Mouse (Mus musculus) gastrocnemius, postnatal 14 days (tissue): ENCODE measurements around the gene Cdkn2c. TPM values are rescaled to one million over a fixed set of nuclear protein-coding genes. Genes with fewer than 3 reads are reported as not detected.

Experiments
- total RNA-seq, 2 experiments: library from RNA; stranded (reverse); gene quantifications; 2 replicates each; pipeline ENCODE4 v1.2.3; 2021

The Cdkn2c gene
- total RNA-seq, 2 experiments from 2014 or later, result 12.2 to 12.4 TPM

Other genes starting within 250 kb of the Cdkn2c start
- gene Rnf11, start 182.5 kb downstream of the Cdkn2c start, total RNA-seq, result 10 to 100 TPM; 84.3 to 86.8 TPM
- gene 4930522H14Rik, start 135.9 kb downstream of the Cdkn2c start, total RNA-seq, result not detected
- gene Faf1, start 9.4 kb upstream of the Cdkn2c start, total RNA-seq, result 10 to 100 TPM; 23.1 to 23.6 TPM